In genomic region chr1:146420174-146420573, GRCm38 (mm10) we compare ENCODE assay signal across 12 mouse cellular contexts.
"Had no signal": no experiment of that assay in that cellular context is flagged by ENCODE, and none has a peak within 500 bp of the region (broad histone marks: within the 10 kb centered on the region; RNA-seq: fewer than 3 reads in every experiment).

No protein-coding gene starts in this region.

- DNase-seq: left cerebral cortex, postnatal 4 days; liver; liver, embryonic 13.5 days; liver, postnatal 0 days; lung, adult 18-20 months; lung, adult 2 months; lung, embryonic 14.5 days; lung, postnatal 10 days; lung, postnatal 14 days; lung, postnatal 36 days; lung, postnatal 4 days; midbrain, embryonic 14.5 days had no signal
